Mouse (Mus musculus) bone marrow macrophage, adult 2 months (primary cell): Measurements from ENCODE around the gene Lrch1.

Experiments used
- CTCF ChIP-seq: IDR thresholded peaks from 2 replicates; pipeline ENCODE4 v1.5.1; 2012; ENCODE audit warnings: low read depth, mild to moderate bottlenecking, low read length, moderate library complexity
- POLR2A ChIP-seq: IDR thresholded peaks from 2 replicates; pipeline ENCODE4 v1.6.1; 2012; ENCODE audit warnings: mild to moderate bottlenecking, low read depth, low read length, borderline replicate concordance

DNA sequence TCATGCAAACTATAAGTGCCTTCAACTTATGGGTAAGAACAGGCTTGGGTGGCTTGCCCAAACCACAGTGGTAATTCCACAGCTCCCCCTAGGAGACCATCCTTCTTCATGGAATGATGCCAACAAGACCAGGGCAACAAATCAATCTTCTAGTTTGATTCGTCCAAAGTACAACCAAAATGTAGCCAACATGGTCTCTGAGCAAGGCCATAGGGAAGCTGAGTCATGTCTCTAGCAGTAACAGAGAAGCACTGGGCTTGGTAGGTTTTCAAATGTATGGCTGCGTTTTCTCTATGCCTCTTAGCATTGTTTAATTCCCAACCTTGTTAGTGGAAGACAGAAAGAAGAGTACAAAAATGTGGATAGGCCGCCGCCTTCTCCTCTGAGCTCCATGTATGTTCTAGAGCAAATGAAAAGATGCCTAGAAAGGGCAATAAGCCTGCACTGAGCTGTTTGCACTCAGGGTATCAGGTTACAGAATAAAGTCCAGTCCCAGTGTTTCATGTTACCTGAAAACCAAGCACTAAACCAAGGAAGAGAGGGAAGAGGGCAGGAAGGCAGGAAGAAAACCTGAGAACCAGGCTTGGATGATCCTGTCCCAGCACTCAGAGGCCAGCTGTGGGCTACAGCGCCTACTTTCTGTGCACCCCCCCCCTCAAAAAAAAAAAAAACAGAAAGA, 82.7 kb downstream of the Lrch1 start:
- TF ChIP-seq POLR2A, result no peak
- no peak for TF ChIP-seq CTCF
